Mouse (Mus musculus): ENCODE results near the gene Kmt2d. TPM values are rescaled to one million over a fixed set of nuclear protein-coding genes. Genes with fewer than 3 reads are reported as not detected.

The Kmt2d gene
- total RNA-seq, 2 experiments from 2014 or later = 89.3 to 106 TPM

GRCm38 (mm10) chr15:98895635-98896589 is 24.9 kb upstream of the Kmt2d start:
- TF ChIP-seq CTCF (conservative IDR thresholded peaks at IDR 0.05) = no peak
- Histone ChIP-seq H3K27ac (no peak overlapping the region), H3K4me3 (peak overlapping the region; percentile 20; the same call in 1 of the 2 replicates)
- DNase-seq (ENCODE audit: low spot score in 2 of 2) = no peak

- TF ChIP-seq CTCF (conservative IDR thresholded peaks at IDR 0.05) = no peak
- Histone ChIP-seq H3K27ac (no peak overlapping the region), H3K4me3 (peak overlapping the region; percentile 64)
- DNase-seq (ENCODE audit: low spot score in 2 of 2) = no peak
Observed at GRCm38 (mm10) chr15:98894746-98895634, 24.0 kb upstream of the Kmt2d start.

- Histone ChIP-seq H3K4me3 (peak within 1 kb of the TSS; percentile 64), H3K27ac (0 out of 2 replicates have a peak within 1 kb of the TSS, but pooled peaks have one; percentile 6)
- no peak for TF ChIP-seq CTCF (conservative IDR thresholded peaks at IDR 0.05)
- DNase-seq (ENCODE audit: low spot score in 2 of 2) = peak; percentile 19 to 20
Observed at GRCm38 (mm10) chr15:98893940-98894745, 23.1 kb upstream of the Kmt2d start, which contains the start of gene Rhebl1. Rhebl1 (minus strand) TSS chr15:98894540.

GRCm38 (mm10) chr15:98893036-98893435 is 22.0 kb upstream of the Kmt2d start:
- TF ChIP-seq CTCF (conservative IDR thresholded peaks at IDR 0.05) = no peak
- no peak for DNase-seq (ENCODE audit: low spot score in 2 of 2)
- no peak overlapping the region for H3K27ac ChIP-seq
- no peak overlapping the region for H3K4me3 ChIP-seq

- TF ChIP-seq CTCF (conservative IDR thresholded peaks at IDR 0.05) = peak; percentile 95
- peak; percentile 74 to 76 for DNase-seq (ENCODE audit: low spot score in 2 of 2)
- H3K4me3 ChIP-seq = no peak overlapping the region
Observed at GRCm38 (mm10) chr15:98891907-98892606, 21.1 kb upstream of the Kmt2d start.

GRCm38 (mm10) chr15:98891198-98891742 is 20.3 kb upstream of the Kmt2d start:
- no peak for DNase-seq (ENCODE audit: low spot score in 2 of 2)
- Histone ChIP-seq H3K4me3 (no peak overlapping the region), H3K27ac (no peak overlapping the region)
- TF ChIP-seq CTCF (conservative IDR thresholded peaks at IDR 0.05) = no peak

More at GRCm38 (mm10) chr15:98891907-98892606, 21.1 kb upstream of the Kmt2d start:
- H3K27ac ChIP-seq = no peak overlapping the region

- Histone ChIP-seq H3K27ac (no peak overlapping the region), H3K4me3 (no peak overlapping the region)
- no peak for DNase-seq (ENCODE audit: low spot score in 2 of 2)
- TF ChIP-seq CTCF (conservative IDR thresholded peaks at IDR 0.05) = no peak
Observed at GRCm38 (mm10) chr15:98887526-98887925, 16.5 kb upstream of the Kmt2d start.

- DNase-seq (ENCODE audit: low spot score in 2 of 2) = no peak
- H3K27ac ChIP-seq = no peak overlapping the region
- TF ChIP-seq CTCF (conservative IDR thresholded peaks at IDR 0.05) = 0 out of 2 replicates have a peak, but pooled peaks have one; percentile 8
- no peak overlapping the region for H3K4me3 ChIP-seq
Observed at GRCm38 (mm10) chr15:98886667-98887387, 15.8 kb upstream of the Kmt2d start.

- no peak overlapping the region for H3K4me3 ChIP-seq
- H3K27ac ChIP-seq = no peak overlapping the region
- TF ChIP-seq CTCF (conservative IDR thresholded peaks at IDR 0.05) = no peak
- DNase-seq (ENCODE audit: low spot score in 2 of 2) = no peak
Observed at GRCm38 (mm10) chr15:98884106-98884505, 13.1 kb upstream of the Kmt2d start.

GRCm38 (mm10) chr15:98883661-98884060 is 12.7 kb upstream of the Kmt2d start:
- TF ChIP-seq CTCF (conservative IDR thresholded peaks at IDR 0.05) = no peak
- no peak overlapping the region for H3K27ac ChIP-seq
- no peak for DNase-seq (ENCODE audit: low spot score in 2 of 2)
- no peak overlapping the region for H3K4me3 ChIP-seq

- TF ChIP-seq CTCF (conservative IDR thresholded peaks at IDR 0.05) = no peak
- peak overlapping the region; percentile 81; the same call in 1 of the 2 replicates for H3K27ac ChIP-seq
- H3K4me3 ChIP-seq = peak overlapping the region; percentile 78
- no peak for DNase-seq (ENCODE audit: low spot score in 2 of 2)
Observed at GRCm38 (mm10) chr15:98881656-98882008, 10.6 kb upstream of the Kmt2d start.

All from layer of hippocampus, adult 2 months (tissue).